Mouse (Mus musculus): ENCODE data around the gene Izumo1. TPM values are rescaled to one million over a fixed set of nuclear protein-coding genes. Genes with fewer than 3 reads are reported as not detected.
"Not testable (repeated sequence)": the region's sequence is repeated elsewhere in the genome, so short reads cannot be mapped to it uniquely, and the experiment has no call there.

Izumo1 gene
- polyA plus RNA-seq, 1 experiment from 2014 or later, result not detected

GRCm38 (mm10) chr7:45640191-45640957, 18.8 kb downstream of the Izumo1 start:
- WGBS, result 80% methylated on average over 19 of the region's 19 CpGs
- H3K27me3 ChIP-seq (ENCODE audit: low read depth, poor library complexity, severe bottlenecking), result peaks cover 21% of the 10 kb centered on the region; the same call in 1 of the 2 replicates
- no peak overlapping the region for H3K27ac ChIP-seq
- no peak for DNase-seq (ENCODE audit: low spot score)
- no peaks in the 10 kb centered on the region for H3K9me3 ChIP-seq (replicated peaks)
- H3K4me3 ChIP-seq, result no peak overlapping the region
- H3K36me3 ChIP-seq, result peaks cover 11% of the 10 kb centered on the region
- peaks cover 52% of the 10 kb centered on the region for H3K4me1 ChIP-seq

GRCm38 (mm10) chr7:45641391-45642040, 19.9 kb downstream of the Izumo1 start:
- Histone ChIP-seq H3K4me1 (peaks cover 52% of the 10 kb centered on the region), H3K9me3 (replicated peaks) (no peaks in the 10 kb centered on the region), H3K36me3 (peaks cover 5% of the 10 kb centered on the region), H3K4me3 (peak overlapping the region; percentile 16), H3K27me3 (ENCODE audit: low read depth, poor library complexity, severe bottlenecking) (peaks cover 21% of the 10 kb centered on the region; the same call in 1 of the 2 replicates), H3K27ac (peak overlapping the region; percentile 90)
- DNase-seq (ENCODE audit: low spot score), result no peak
- 76% methylated on average over 17 of the region's 17 CpGs for whole genome bisulfite sequencing

GRCm38 (mm10) chr7:45642083-45642482, 20.5 kb downstream of the Izumo1 start:
- DNase-seq (ENCODE audit: low spot score), result no peak
- H3K27ac ChIP-seq, result peak overlapping the region; percentile 90
- peaks cover 21% of the 10 kb centered on the region; the same call in 1 of the 2 replicates for H3K27me3 ChIP-seq (ENCODE audit: low read depth, poor library complexity, severe bottlenecking)
- peak overlapping the region; percentile 61; the same call in 1 of the 2 replicates for H3K4me3 ChIP-seq
- peaks cover 52% of the 10 kb centered on the region for H3K4me1 ChIP-seq
- 88% methylated on average over 5 of the region's 5 CpGs for WGBS
- H3K36me3 ChIP-seq, result no peaks in the 10 kb centered on the region
- H3K9me3 ChIP-seq (replicated peaks), result no peaks in the 10 kb centered on the region

GRCm38 (mm10) chr7:45642503-45643255, 21.1 kb downstream of the Izumo1 start:
- H3K4me1 ChIP-seq, result peaks cover 52% of the 10 kb centered on the region
- peaks cover 21% of the 10 kb centered on the region; the same call in 1 of the 2 replicates for H3K27me3 ChIP-seq (ENCODE audit: low read depth, poor library complexity, severe bottlenecking)
- no peaks in the 10 kb centered on the region for H3K9me3 ChIP-seq (replicated peaks)
- 43% methylated on average over 16 of the region's 16 CpGs for WGBS
- H3K27ac ChIP-seq, result peak overlapping the region; percentile 90
- peak overlapping the region; percentile 61 for H3K4me3 ChIP-seq
- no peaks in the 10 kb centered on the region for H3K36me3 ChIP-seq
- no peak for DNase-seq (ENCODE audit: low spot score)

- peaks cover 44% of the 10 kb centered on the region for H3K4me1 ChIP-seq
- peak overlapping the region; percentile 90 for H3K27ac ChIP-seq
- H3K36me3 ChIP-seq, result no peaks in the 10 kb centered on the region
- H3K9me3 ChIP-seq (replicated peaks), result no peaks in the 10 kb centered on the region
- WGBS, result under 1% methylated on average over 28 of the region's 28 CpGs
- peak; percentile 95 for DNase-seq (ENCODE audit: low spot score)
- H3K4me3 ChIP-seq, result peak overlapping the region; percentile 61
- peaks cover 21% of the 10 kb centered on the region; the same call in 1 of the 2 replicates for H3K27me3 ChIP-seq (ENCODE audit: low read depth, poor library complexity, severe bottlenecking)
Measured at GRCm38 (mm10) chr7:45643441-45644178, 22.0 kb downstream of the Izumo1 start.

GRCm38 (mm10) chr7:45644183-45644582, 22.6 kb downstream of the Izumo1 start:
- Histone ChIP-seq H3K4me1 (peaks cover 44% of the 10 kb centered on the region), H3K27me3 (ENCODE audit: low read depth, poor library complexity, severe bottlenecking) (peaks cover 21% of the 10 kb centered on the region; the same call in 1 of the 2 replicates), H3K36me3 (no peaks in the 10 kb centered on the region), H3K27ac (peak overlapping the region; percentile 90), H3K4me3 (peak overlapping the region; percentile 61), H3K9me3 (replicated peaks) (no peaks in the 10 kb centered on the region)
- peak; percentile 69 for DNase-seq (ENCODE audit: low spot score)
- WGBS, result 3% methylated on average over 18 of the region's 18 CpGs

- Histone ChIP-seq H3K27ac (peak overlapping the region; percentile 90; the same call in 1 of the 2 replicates), H3K9me3 (replicated peaks) (no peaks in the 10 kb centered on the region), H3K4me3 (peak overlapping the region; percentile 61; the same call in 1 of the 2 replicates), H3K36me3 (no peaks in the 10 kb centered on the region), H3K27me3 (ENCODE audit: low read depth, poor library complexity, severe bottlenecking) (peaks cover 14% of the 10 kb centered on the region; the same call in 1 of the 2 replicates), H3K4me1 (peaks cover 38% of the 10 kb centered on the region)
- no peak for DNase-seq (ENCODE audit: low spot score)
- WGBS, result 68% methylated on average over 6 of the region's 6 CpGs
Measured at GRCm38 (mm10) chr7:45644872-45645590, 23.4 kb downstream of the Izumo1 start.

- Histone ChIP-seq H3K9me3 (replicated peaks) (no peaks in the 10 kb centered on the region), H3K4me3 (no peak overlapping the region), H3K27me3 (ENCODE audit: low read depth, poor library complexity, severe bottlenecking) (peaks cover 8% of the 10 kb centered on the region; the same call in 1 of the 2 replicates), H3K4me1 (peaks cover 37% of the 10 kb centered on the region), H3K27ac (no peak overlapping the region), H3K36me3 (no peaks in the 10 kb centered on the region)
- WGBS, result 93% methylated on average over 7 of the region's 7 CpGs
- no peak for DNase-seq (ENCODE audit: low spot score)
Measured at GRCm38 (mm10) chr7:45645591-45645971, 24.0 kb downstream of the Izumo1 start.

GRCm38 (mm10) chr7:45646671-45647070, 25.1 kb downstream of the Izumo1 start:
- Histone ChIP-seq H3K27me3 (ENCODE audit: low read depth, poor library complexity, severe bottlenecking) (0 out of 2 replicates have a peak, but pooled peaks cover 5% of the 10 kb centered on the region), H3K36me3 (no peaks in the 10 kb centered on the region), H3K9me3 (replicated peaks) (no peaks in the 10 kb centered on the region), H3K4me1 (peaks cover 27% of the 10 kb centered on the region), H3K27ac (no peak overlapping the region), H3K4me3 (no peak overlapping the region)
- 85% methylated on average over 4 of the region's 4 CpGs for WGBS
- no peak for DNase-seq (ENCODE audit: low spot score)

GRCm38 (mm10) chr7:45649351-45649750, 27.7 kb downstream of the Izumo1 start:
- Histone ChIP-seq H3K27ac (no peak overlapping the region), H3K36me3 (no peaks in the 10 kb centered on the region), H3K4me3 (no peak overlapping the region), H3K27me3 (ENCODE audit: low read depth, poor library complexity, severe bottlenecking) (0 out of 2 replicates have a peak, but pooled peaks cover 5% of the 10 kb centered on the region), H3K4me1 (peaks cover 11% of the 10 kb centered on the region), H3K9me3 (replicated peaks) (no peaks in the 10 kb centered on the region)
- WGBS, result 78% methylated on average over 8 of the region's 8 CpGs
- no peak for DNase-seq (ENCODE audit: low spot score)

- not testable (repeated sequence) for H3K27ac ChIP-seq; DNase-seq (ENCODE audit: low spot score); H3K9me3 ChIP-seq (replicated peaks); H3K27me3 ChIP-seq (ENCODE audit: low read depth, poor library complexity, severe bottlenecking); H3K36me3 ChIP-seq; H3K4me3 ChIP-seq; H3K4me1 ChIP-seq
- 95% methylated on average over 20 of the region's 20 CpGs for WGBS
Measured at GRCm38 (mm10) chr7:45650484-45650883, 28.9 kb downstream of the Izumo1 start.

Measured in limb, embryonic 10.5 days (tissue).